Mouse (Mus musculus) lung, postnatal 0 days (tissue): ENCODE measurements at regions not wholly inside any gene's neighbourhood (a gene's known extent, or its start where the extent isn't known, plus 50 kb on each side); places are given as distances from the start of the nearest gene placed in this dataset.

Experiments used
- CTCF ChIP-seq: IDR thresholded peaks from 2 replicates; pipeline ENCODE4 v1.5.1; 2016; ENCODE audit warnings: antibody characterized with exemption, mild to moderate bottlenecking
- EP300 ChIP-seq: IDR thresholded peaks from 2 replicates; pipeline ENCODE4 v1.6.1; 2016; ENCODE audit warnings: antibody characterized with exemption, mild to moderate bottlenecking, control low read depth

DNA sequence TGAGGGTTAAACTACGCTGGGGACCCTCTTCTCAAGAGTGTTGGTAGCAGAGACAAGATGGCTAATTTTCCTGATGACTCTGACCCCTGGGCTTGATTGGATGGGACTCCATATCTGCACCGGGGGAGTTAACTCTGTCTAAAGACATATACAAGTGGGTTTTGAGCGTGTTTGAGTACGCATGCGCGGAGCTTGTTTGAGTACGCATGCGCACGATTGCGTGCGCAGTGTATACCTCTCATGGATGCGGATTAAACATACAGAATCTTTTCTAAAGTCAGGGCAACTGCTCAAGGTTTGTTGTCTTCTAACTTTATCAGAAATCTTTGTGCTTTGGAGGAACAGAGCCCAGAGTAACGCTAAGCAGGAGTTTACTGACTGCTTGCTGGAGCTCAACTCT, 146.8 kb upstream of the Gm4791 start:
- TF ChIP-seq EP300, result no peak
- no peak for TF ChIP-seq CTCF
